Mouse (Mus musculus) layer of hippocampus, adult 9-11 months (tissue): Measurements from ENCODE around the gene Wnk3.
"Not testable (repeated sequence)": the region's sequence is repeated elsewhere in the genome, so short reads cannot be mapped to it uniquely, and the experiment has no call there.

ENCODE experiments used
- DNase-seq: peaks from one replicate; pipeline ENCODE4 v3.0.0; 2022

The Wnk3 gene

GRCm38 (mm10) chrX:151197778-151198177 lies at the start of gene Wnk3:
Wnk3 (plus strand) TSS chrX:151198078.
- DNase-seq, result no peak

GRCm38 (mm10) chrX:151158414-151158813 lies 39.5 kb upstream of the Wnk3 start:
- DNase-seq, result no peak

GRCm38 (mm10) chrX:151168438-151169131 lies 29.3 kb upstream of the Wnk3 start:
- peak; percentile 54 for DNase-seq

GRCm38 (mm10) chrX:151169261-151169961 lies 28.5 kb upstream of the Wnk3 start:
- peak; percentile 74 for DNase-seq

- DNase-seq, result not testable (repeated sequence)
Measured at GRCm38 (mm10) chrX:151173134-151173533, 24.7 kb upstream of the Wnk3 start.

- DNase-seq, result no peak
Measured at GRCm38 (mm10) chrX:151298329-151298728, 100.5 kb downstream of the Wnk3 start.

- DNase-seq, result no peak
Measured at GRCm38 (mm10) chrX:151313732-151314131, 115.9 kb downstream of the Wnk3 start.

GRCm38 (mm10) chrX:151333615-151334014 lies 135.7 kb downstream of the Wnk3 start:
- no peak for DNase-seq

- DNase-seq, result no peak
Measured at GRCm38 (mm10) chrX:151337804-151338203, 139.9 kb downstream of the Wnk3 start.

GRCm38 (mm10) chrX:151343761-151344500 lies 146.1 kb downstream of the Wnk3 start, which contains the start of gene Fam120c:
Fam120c (plus strand) TSS chrX:151344175.
- peak; percentile 84 for DNase-seq

- peak; percentile 44 for DNase-seq
Measured at GRCm38 (mm10) chrX:151344501-151344984, 146.7 kb downstream of the Wnk3 start.

- DNase-seq, result no peak
Measured at GRCm38 (mm10) chrX:151345333-151346125, 147.7 kb downstream of the Wnk3 start.

- DNase-seq, result no peak
Measured at GRCm38 (mm10) chrX:151347278-151347677, 149.4 kb downstream of the Wnk3 start.

- peak; percentile 17 for DNase-seq
Measured at GRCm38 (mm10) chrX:151349322-151349721, 151.4 kb downstream of the Wnk3 start.
